In genomic region chr14:23897815-23898214, GRCm38 (mm10) we compare ENCODE assay signal across 17 mouse cellular contexts.
A peak's percentile ranks its signal among the peaks of the same experiment; 100 is the strongest.
DNase-seq lines count a peak whose midpoint lies in the region; ATAC-seq and TF ChIP-seq lines count a peak whose summit lies in the region.
"Had no signal": no experiment of that assay in that cellular context is flagged by ENCODE, and none has a peak within 500 bp of the region (broad histone marks: within the 10 kb centered on the region; RNA-seq: fewer than 3 reads in every experiment).

No protein-coding gene starts in this region.

- ATAC-seq in neural tube, embryonic 15.5 days (ENCODE audit: low FRiP score) = no peak
- ATAC-seq: forebrain, embryonic 16.5 days had no signal

- DNase-seq in layer of hippocampus, adult 11-12 months (ENCODE audit: low spot score) = peak; percentile 46
- DNase-seq in layer of hippocampus, adult 8-10 months (ENCODE audit: low spot score in 2 of 2) = no peak
- DNase-seq in brain, adult 2 months (ENCODE audit: low read depth, low spot score) = peak; percentile 91
- DNase-seq in left cerebral cortex, adult 2 months (ENCODE audit: extremely low spot score in 1 of 2, low spot score in 2 of 2) = peak; percentile 48 to 64
- DNase-seq in right cerebral cortex, postnatal 14 days = peak; percentile 40
- no peak for DNase-seq in MN1 (ENCODE audit: low spot score)
- DNase-seq: adrenal gland, adult 8-10 months; cerebellum, adult 18-20 months; gastrocnemius, postnatal 14 days; lung, postnatal 10 days; thymus, postnatal 25 days had no signal

- peak overlapping the region; percentile 55 for H3K27ac ChIP-seq in left cerebral cortex, adult 2 months
- no peak overlapping the region for H3K27ac ChIP-seq in neural tube, embryonic 15.5 days (replicated peaks)
- H3K27ac ChIP-seq: embryonic facial prominence, embryonic 12.5 days; hindbrain, embryonic 12.5 days; limb, embryonic 15.5 days; neural tube, embryonic 12.5 days had no signal

- peaks cover 12% of the 10 kb centered on the region for H3K4me1 ChIP-seq in neural tube, embryonic 15.5 days

- no peak overlapping the region for H3K9ac ChIP-seq in neural tube, embryonic 15.5 days (replicated peaks)
- H3K9ac ChIP-seq: embryonic facial prominence, embryonic 12.5 days; hindbrain, embryonic 12.5 days; limb, embryonic 15.5 days; neural tube, embryonic 12.5 days had no signal

- intact Hi-C loops in left cerebral cortex, adult 2 months (cut with DNase I) = loop anchor here (5.0 kb wide), 1 partner anchor 104 kb away; no protein-coding TSS in a partner anchor

- WGBS in neural tube, embryonic 15.5 days = 79% methylated on average over 5 of the region's 5 CpGs

- H3K9me3 ChIP-seq in neural tube, embryonic 15.5 days (replicated peaks) = no peaks in the 10 kb centered on the region
- H3K9me3 ChIP-seq: embryonic facial prominence, embryonic 12.5 days; hindbrain, embryonic 12.5 days; limb, embryonic 15.5 days; neural tube, embryonic 12.5 days had no signal

- TF ChIP-seq CTCF in left cerebral cortex, adult 2 months (IDR thresholded peaks at IDR 0.05) = no peak

- no peak overlapping the region for H3K4me2 ChIP-seq in neural tube, embryonic 15.5 days
- H3K4me2 ChIP-seq: embryonic facial prominence, embryonic 12.5 days; hindbrain, embryonic 12.5 days; limb, embryonic 15.5 days; neural tube, embryonic 12.5 days had no signal

- no peaks in the 10 kb centered on the region for H3K27me3 ChIP-seq in neural tube, embryonic 15.5 days (replicated peaks)
- H3K27me3 ChIP-seq: embryonic facial prominence, embryonic 12.5 days; hindbrain, embryonic 12.5 days; limb, embryonic 15.5 days; neural tube, embryonic 12.5 days had no signal

- no peaks in the 10 kb centered on the region for H3K36me3 ChIP-seq in neural tube, embryonic 15.5 days
- H3K36me3 ChIP-seq: embryonic facial prominence, embryonic 12.5 days; hindbrain, embryonic 12.5 days; limb, embryonic 15.5 days; neural tube, embryonic 12.5 days had no signal

- H3K4me3 ChIP-seq in left cerebral cortex, adult 2 months = no peak overlapping the region
- no peak overlapping the region for H3K4me3 ChIP-seq in neural tube, embryonic 15.5 days (replicated peaks)
- H3K4me3 ChIP-seq: embryonic facial prominence, embryonic 12.5 days; hindbrain, embryonic 12.5 days; limb, embryonic 15.5 days; neural tube, embryonic 12.5 days had no signal

Comparison
In these comparisons a context has a peak if more than half of its experiments do, and no peak if none do; other contexts are left out.
1. DNase-seq: peak in layer of hippocampus, adult 11-12 months (single experiment), brain, adult 2 months (single experiment), left cerebral cortex, adult 2 months (2 of 2) and right cerebral cortex, postnatal 14 days (single experiment); none in layer of hippocampus, adult 8-10 months (0 of 2) and MN1 (single experiment).